Mouse (Mus musculus) CH12.LX (cell line): ENCODE measurements around the gene Prelp.

ENCODE experiments used
- CTCF ChIP-seq, 2 experiments: IDR thresholded peaks in 1 of 2; conservative IDR thresholded peaks in 1 of 2; 2 replicates each; pipeline ENCODE4 v1.5.1; 2011 to 2012; ENCODE audit warnings: low read depth in 2 of 2, low read length in 2 of 2, improper control_type of control experiment in 1 of 2, inconsistent platforms in 1 of 2, mild to moderate bottlenecking in 1 of 2, moderate library complexity in 1 of 2
- E2F4 ChIP-seq: IDR thresholded peaks from 2 replicates; pipeline ENCODE4 v1.6.1; 2011; ENCODE audit warnings: low read depth, low read length, improper control_type of control experiment; ENCODE audit not compliant: insufficient replicate concordance
- EP300 ChIP-seq: IDR thresholded peaks from 2 replicates; pipeline ENCODE4 v1.6.1; 2011; ENCODE audit warnings: low read length, improper control_type of control experiment
- KAT2A ChIP-seq: IDR thresholded peaks from 2 replicates; pipeline ENCODE4 v1.6.1; 2012; ENCODE audit warnings: low read length, improper control_type of control experiment, inconsistent platforms; ENCODE audit not compliant: insufficient replicate concordance
- MAZ ChIP-seq: IDR thresholded peaks from 2 replicates; pipeline ENCODE4 v1.6.1; 2012; ENCODE audit warnings: low read depth, mild to moderate bottlenecking, inconsistent platforms, low read length, improper control_type of control experiment, moderate library complexity
- RAD21 ChIP-seq: IDR thresholded peaks from 2 replicates; pipeline ENCODE4 v1.6.1; 2011; ENCODE audit warnings: low read depth, mild to moderate bottlenecking, low read length, improper control_type of control experiment, moderate library complexity
- USF2 ChIP-seq: conservative IDR thresholded peaks from 2 replicates; pipeline ENCODE4 v1.6.1; 2011; ENCODE audit warnings: low read depth, low read length, improper control_type of control experiment
- ZC3H11A ChIP-seq: IDR thresholded peaks from 2 replicates; pipeline ENCODE4 v1.6.1; 2012; ENCODE audit warnings: low read depth, mild to moderate bottlenecking, inconsistent platforms, low read length, improper control_type of control experiment

GRCm38 (mm10) chr1:133941904-133942303, 20.7 kb upstream of the Prelp start:
- no peak for TF ChIP-seq RAD21
- no peak for TF ChIP-seq EP300
- TF ChIP-seq ZC3H11A, result no peak
- no peak for TF ChIP-seq CTCF (conservative IDR thresholded peaks at IDR 0.05 in 1 of 2, IDR thresholded peaks at IDR 0.05 in 1 of 2; ENCODE audit: low read depth in 2 of 2, low read length in 2 of 2)
- TF ChIP-seq MAZ, result no peak
- TF ChIP-seq KAT2A, result no peak
- TF ChIP-seq E2F4, result no peak
- TF ChIP-seq USF2, result no peak
